Mouse (Mus musculus): Measurements from ENCODE around the gene Usp7. TPM values are rescaled to one million over a fixed set of nuclear protein-coding genes. Genes with fewer than 3 reads are reported as not detected.
A peak's percentile ranks its signal among the peaks of the same experiment; 100 is the strongest.

The Usp7 gene
- polyA plus RNA-seq, 1 experiment from 2014 or later: 31.9 TPM

- no peaks in the 10 kb centered on the region for H3K4me1 ChIP-seq
- H3K36me3 ChIP-seq: no peaks in the 10 kb centered on the region
- ATAC-seq (ENCODE audit: low FRiP score, low read depth): no peak
- no peak overlapping the region for H3K4me3 ChIP-seq
- WGBS: 79% methylated on average over 4 of the region's 4 CpGs
- no peaks in the 10 kb centered on the region for H3K27me3 ChIP-seq
- H3K27ac ChIP-seq: no peak overlapping the region
- no peaks in the 10 kb centered on the region for H3K9me3 ChIP-seq
- H3K4me2 ChIP-seq (replicated peaks): no peak overlapping the region
- H3K9ac ChIP-seq: no peak overlapping the region
These were observed 30.5 kb upstream of the Usp7 start for GRCm38 (mm10) chr16:8822586-8822985.

GRCm38 (mm10) chr16:8821429-8821828 is 29.3 kb upstream of the Usp7 start:
- Histone ChIP-seq H3K9ac (no peak overlapping the region), H3K9me3 (no peaks in the 10 kb centered on the region), H3K4me3 (no peak overlapping the region), H3K4me2 (replicated peaks) (no peak overlapping the region), H3K27me3 (no peaks in the 10 kb centered on the region), H3K36me3 (no peaks in the 10 kb centered on the region), H3K4me1 (no peaks in the 10 kb centered on the region), H3K27ac (no peak overlapping the region)
- no peak for ATAC-seq (ENCODE audit: low FRiP score, low read depth)
- 71% methylated on average over 1 of the region's 1 CpGs for WGBS

- no peak overlapping the region for H3K4me3 ChIP-seq
- no peaks in the 10 kb centered on the region for H3K9me3 ChIP-seq
- no peak overlapping the region for H3K27ac ChIP-seq
- H3K4me2 ChIP-seq (replicated peaks): no peak overlapping the region
- 81% methylated on average over 4 of the region's 4 CpGs for WGBS
- no peak overlapping the region for H3K9ac ChIP-seq
- no peaks in the 10 kb centered on the region for H3K27me3 ChIP-seq
- no peak for ATAC-seq (ENCODE audit: low FRiP score, low read depth)
- H3K36me3 ChIP-seq: no peaks in the 10 kb centered on the region
- H3K4me1 ChIP-seq: no peaks in the 10 kb centered on the region
These were observed 25.8 kb upstream of the Usp7 start for GRCm38 (mm10) chr16:8817872-8818271.

GRCm38 (mm10) chr16:8810399-8811127 is 18.5 kb upstream of the Usp7 start:
- 91% methylated on average over 14 of the region's 14 CpGs for WGBS
- H3K36me3 ChIP-seq: no peaks in the 10 kb centered on the region
- peak; percentile 71; the same call in 1 of the 2 replicates for ATAC-seq (ENCODE audit: low FRiP score, low read depth)

GRCm38 (mm10) chr16:8806703-8807102 is 14.6 kb upstream of the Usp7 start:
- no peak overlapping the region for H3K27ac ChIP-seq
- no peaks in the 10 kb centered on the region for H3K9me3 ChIP-seq
- no peaks in the 10 kb centered on the region for H3K27me3 ChIP-seq
- H3K4me3 ChIP-seq: no peak overlapping the region
- ATAC-seq (ENCODE audit: low FRiP score, low read depth): no peak
- no peaks in the 10 kb centered on the region for H3K4me1 ChIP-seq
- no peak overlapping the region for H3K4me2 ChIP-seq (replicated peaks)
- H3K36me3 ChIP-seq: no peaks in the 10 kb centered on the region
- 25% methylated on average over 4 of the region's 4 CpGs for WGBS
- no peak overlapping the region for H3K9ac ChIP-seq

More at GRCm38 (mm10) chr16:8810399-8811127, 18.5 kb upstream of the Usp7 start:
- Histone ChIP-seq H3K4me3 (no peak overlapping the region), H3K4me1 (no peaks in the 10 kb centered on the region), H3K9me3 (no peaks in the 10 kb centered on the region), H3K27ac (no peak overlapping the region), H3K4me2 (replicated peaks) (no peak overlapping the region), H3K9ac (no peak overlapping the region), H3K27me3 (no peaks in the 10 kb centered on the region)

GRCm38 (mm10) chr16:8795906-8796305 is 3.8 kb upstream of the Usp7 start:
- no peaks in the 10 kb centered on the region for H3K36me3 ChIP-seq
- WGBS: 36% methylated on average over 2 of the region's 2 CpGs
- no peak for ATAC-seq (ENCODE audit: low FRiP score, low read depth)

GRCm38 (mm10) chr16:8794952-8795351 is 2.8 kb upstream of the Usp7 start:
- no peak overlapping the region for H3K4me3 ChIP-seq
- no peak for ATAC-seq (ENCODE audit: low FRiP score, low read depth)
- H3K27ac ChIP-seq: no peak overlapping the region
- H3K36me3 ChIP-seq: no peaks in the 10 kb centered on the region
- peaks cover 10% of the 10 kb centered on the region for H3K4me1 ChIP-seq
- H3K4me2 ChIP-seq (replicated peaks): no peak overlapping the region
- no peak overlapping the region for H3K9ac ChIP-seq
- 7% methylated on average over 3 of the region's 3 CpGs for WGBS
- no peaks in the 10 kb centered on the region for H3K27me3 ChIP-seq
- H3K9me3 ChIP-seq: 0 out of 2 replicates have a peak, but pooled peaks cover 3% of the 10 kb centered on the region

More at GRCm38 (mm10) chr16:8795906-8796305, 3.8 kb upstream of the Usp7 start:
- H3K27me3 ChIP-seq: no peaks in the 10 kb centered on the region
- no peak overlapping the region for H3K9ac ChIP-seq
- H3K9me3 ChIP-seq: peaks cover 6% of the 10 kb centered on the region
- H3K4me2 ChIP-seq (replicated peaks): no peak overlapping the region
- H3K4me1 ChIP-seq: peaks cover 10% of the 10 kb centered on the region
- H3K27ac ChIP-seq: no peak overlapping the region
- no peak overlapping the region for H3K4me3 ChIP-seq

- Histone ChIP-seq H3K9ac (no peak overlapping the region), H3K36me3 (no peaks in the 10 kb centered on the region), H3K27me3 (no peaks in the 10 kb centered on the region), H3K9me3 (no peaks in the 10 kb centered on the region), H3K4me3 (no peak overlapping the region), H3K4me1 (0 out of 2 replicates have a peak, but pooled peaks cover under 1% of the 10 kb centered on the region), H3K27ac (no peak overlapping the region), H3K4me2 (replicated peaks) (no peak overlapping the region)
- 84% methylated on average over 4 of the region's 4 CpGs for WGBS
- no peak for ATAC-seq (ENCODE audit: low FRiP score, low read depth)
These were observed 1.2 kb downstream of the Usp7 start for GRCm38 (mm10) chr16:8790886-8791285.

- H3K27ac ChIP-seq: no peak overlapping the region
- no peak overlapping the region for H3K4me2 ChIP-seq (replicated peaks)
- no peaks in the 10 kb centered on the region for H3K9me3 ChIP-seq
- WGBS: 65% methylated on average over 3 of the region's 3 CpGs
- no peaks in the 10 kb centered on the region for H3K27me3 ChIP-seq
- H3K36me3 ChIP-seq: no peaks in the 10 kb centered on the region
- no peaks in the 10 kb centered on the region for H3K4me1 ChIP-seq
- no peak for ATAC-seq (ENCODE audit: low FRiP score, low read depth)
- H3K9ac ChIP-seq: no peak overlapping the region
- no peak overlapping the region for H3K4me3 ChIP-seq
These were observed 7.4 kb downstream of the Usp7 start for GRCm38 (mm10) chr16:8784753-8785152.

GRCm38 (mm10) chr16:8783198-8783913 is 8.8 kb downstream of the Usp7 start:
- WGBS: 83% methylated on average over 16 of the region's 16 CpGs
- no peak for ATAC-seq (ENCODE audit: low FRiP score, low read depth)
- Histone ChIP-seq H3K9me3 (no peaks in the 10 kb centered on the region), H3K36me3 (no peaks in the 10 kb centered on the region), H3K27me3 (no peaks in the 10 kb centered on the region), H3K27ac (no peak overlapping the region), H3K4me2 (replicated peaks) (no peak overlapping the region), H3K4me1 (peaks cover 4% of the 10 kb centered on the region; the same call in 1 of the 2 replicates), H3K4me3 (no peak overlapping the region), H3K9ac (no peak overlapping the region)

- 79% methylated on average over 2 of the region's 2 CpGs for WGBS
These were observed 10.4 kb downstream of the Usp7 start for GRCm38 (mm10) chr16:8781660-8782059.

GRCm38 (mm10) chr16:8781191-8781590 is 10.9 kb downstream of the Usp7 start:
- ATAC-seq (ENCODE audit: low FRiP score, low read depth): no peak
- no peak overlapping the region for H3K4me3 ChIP-seq
- no peaks in the 10 kb centered on the region for H3K27me3 ChIP-seq
- WGBS: 73% methylated on average over 6 of the region's 6 CpGs
- peaks cover 4% of the 10 kb centered on the region; the same call in 1 of the 2 replicates for H3K4me1 ChIP-seq
- no peaks in the 10 kb centered on the region for H3K9me3 ChIP-seq
- H3K9ac ChIP-seq: no peak overlapping the region
- no peaks in the 10 kb centered on the region for H3K36me3 ChIP-seq
- H3K27ac ChIP-seq: no peak overlapping the region
- H3K4me2 ChIP-seq (replicated peaks): no peak overlapping the region

More at GRCm38 (mm10) chr16:8781660-8782059, 10.4 kb downstream of the Usp7 start:
- ATAC-seq (ENCODE audit: low FRiP score, low read depth): no peak
- H3K36me3 ChIP-seq: no peaks in the 10 kb centered on the region
- no peak overlapping the region for H3K4me3 ChIP-seq
- no peak overlapping the region for H3K4me2 ChIP-seq (replicated peaks)
- peaks cover 4% of the 10 kb centered on the region; the same call in 1 of the 2 replicates for H3K4me1 ChIP-seq
- H3K27me3 ChIP-seq: no peaks in the 10 kb centered on the region
- H3K9ac ChIP-seq: no peak overlapping the region
- H3K9me3 ChIP-seq: no peaks in the 10 kb centered on the region
- H3K27ac ChIP-seq: no peak overlapping the region

Data from limb, embryonic 13.5 days (tissue).